Mouse (Mus musculus): Measurements from ENCODE around the gene Tnfrsf21. TPM values are rescaled to one million over a fixed set of nuclear protein-coding genes. Genes with fewer than 3 reads are reported as not detected.

Gene Tnfrsf21
- polyA plus RNA-seq, 1 experiment, result 2.6 TPM

- H3K79me2 ChIP-seq (ENCODE audit: control insufficient read depth, insufficient read depth), result no peaks in the 10 kb centered on the region
- H3ac ChIP-seq (ENCODE audit: control insufficient read depth, insufficient read length), result no peak overlapping the region
- TF ChIP-seq MYOD1 (IDR thresholded peaks at IDR 0.05; ENCODE audit: control insufficient read depth in 1 of 3, insufficient read length in 2 of 3, low read depth in 2 of 3) (no peak), POLR2AphosphoS2 (IDR thresholded peaks at IDR 0.05; ENCODE audit: insufficient read length, low read depth) (no peak), TCF3 (IDR thresholded peaks at IDR 0.05; ENCODE audit: insufficient read length, low read depth) (no peak), POLR2A (IDR thresholded peaks at IDR 0.05; ENCODE audit: insufficient read length, low read depth) (no peak), SRF (IDR thresholded peaks at IDR 0.05; ENCODE audit: control insufficient read depth, insufficient read length, low read depth) (no peak), E2F4 (IDR thresholded peaks at IDR 0.05; ENCODE audit: insufficient read depth) (no peak), MYOG (IDR thresholded peaks at IDR 0.05; ENCODE audit: control insufficient read depth in 1 of 3, insufficient read depth in 1 of 3, insufficient read length in 2 of 3, low read depth in 2 of 3) (no peak), USF1 (IDR thresholded peaks at IDR 0.05; ENCODE audit: low read depth) (no peak), REST (IDR thresholded peaks at IDR 0.05; ENCODE audit: insufficient read depth, insufficient read length) (no peak), MAX (IDR thresholded peaks at IDR 0.05; ENCODE audit: low read depth) (no peak), CEBPB (IDR thresholded peaks at IDR 0.05; ENCODE audit: insufficient read depth, poor library complexity, severe bottlenecking) (no peak), TCF12 (IDR thresholded peaks at IDR 0.05; ENCODE audit: insufficient read depth, poor library complexity, severe bottlenecking) (no peak)
- H3K4me3 ChIP-seq, result no peak overlapping the region
- H3K27me3 ChIP-seq (ENCODE audit: control insufficient read depth, insufficient read depth, insufficient read length), result no peaks in the 10 kb centered on the region
- H3K36me3 ChIP-seq (ENCODE audit: control insufficient read depth, insufficient read depth), result no peaks in the 10 kb centered on the region
- H3K4me2 ChIP-seq (ENCODE audit: low read depth), result no peak overlapping the region
Measured at GRCm38 (mm10) chr17:43097101-43097688, 80.8 kb downstream of the Tnfrsf21 start.

GRCm38 (mm10) chr17:43106108-43106507 is 89.8 kb downstream of the Tnfrsf21 start:
- TF ChIP-seq REST (IDR thresholded peaks at IDR 0.05; ENCODE audit: insufficient read depth, insufficient read length), result no peak
- no peak for TF ChIP-seq POLR2AphosphoS2 (IDR thresholded peaks at IDR 0.05; ENCODE audit: insufficient read length, low read depth)
- TF ChIP-seq TCF12 (IDR thresholded peaks at IDR 0.05; ENCODE audit: insufficient read depth, poor library complexity, severe bottlenecking), result no peak
- no peak for TF ChIP-seq MYOG (IDR thresholded peaks at IDR 0.05; ENCODE audit: control insufficient read depth in 1 of 3, insufficient read depth in 1 of 3, insufficient read length in 2 of 3, low read depth in 2 of 3)
- no peak for TF ChIP-seq MYOD1 (IDR thresholded peaks at IDR 0.05; ENCODE audit: control insufficient read depth in 1 of 3, insufficient read length in 2 of 3, low read depth in 2 of 3)
- H3K36me3 ChIP-seq (ENCODE audit: control insufficient read depth, insufficient read depth), result no peaks in the 10 kb centered on the region
- no peak overlapping the region for H3K4me2 ChIP-seq (ENCODE audit: low read depth)
- no peak overlapping the region for H3ac ChIP-seq (ENCODE audit: control insufficient read depth, insufficient read length)
- no peaks in the 10 kb centered on the region for H3K27me3 ChIP-seq (ENCODE audit: control insufficient read depth, insufficient read depth, insufficient read length)
- no peaks in the 10 kb centered on the region for H3K79me2 ChIP-seq (ENCODE audit: control insufficient read depth, insufficient read depth)
- H3K4me3 ChIP-seq, result no peak overlapping the region

DNA sequence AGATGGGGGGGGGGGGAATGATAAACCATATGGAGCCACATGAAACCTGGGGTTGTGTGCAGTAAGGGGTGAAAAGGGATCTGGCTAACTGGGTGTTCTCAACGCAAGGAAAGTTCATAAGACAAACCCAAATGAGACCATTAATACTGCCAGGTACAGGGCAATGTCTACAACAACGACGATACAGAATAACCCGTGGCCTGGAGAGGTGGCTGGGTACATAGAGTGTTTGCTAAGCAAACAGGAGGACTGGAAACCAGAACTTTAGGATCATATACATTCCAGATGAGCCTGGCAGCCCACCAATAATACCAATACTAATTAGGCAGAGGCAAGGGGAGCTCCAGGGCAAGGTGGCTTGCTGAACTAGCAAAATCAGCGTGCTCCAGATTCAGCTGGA is 91.0 kb downstream of the Tnfrsf21 start:
- Histone ChIP-seq H3K4me3 (no peak overlapping the region), H3K27me3 (ENCODE audit: control insufficient read depth, insufficient read depth, insufficient read length) (no peaks in the 10 kb centered on the region), H3K79me2 (ENCODE audit: control insufficient read depth, insufficient read depth) (no peaks in the 10 kb centered on the region), H3K4me2 (ENCODE audit: low read depth) (no peak overlapping the region), H3ac (ENCODE audit: control insufficient read depth, insufficient read length) (no peak overlapping the region), H3K36me3 (ENCODE audit: control insufficient read depth, insufficient read depth) (no peaks in the 10 kb centered on the region)
- TF ChIP-seq USF1 (IDR thresholded peaks at IDR 0.05; ENCODE audit: low read depth) (no peak), POLR2A (IDR thresholded peaks at IDR 0.05; ENCODE audit: insufficient read length, low read depth) (no peak), POLR2AphosphoS2 (IDR thresholded peaks at IDR 0.05; ENCODE audit: insufficient read length, low read depth) (no peak), E2F4 (IDR thresholded peaks at IDR 0.05; ENCODE audit: insufficient read depth) (no peak)

DNA sequence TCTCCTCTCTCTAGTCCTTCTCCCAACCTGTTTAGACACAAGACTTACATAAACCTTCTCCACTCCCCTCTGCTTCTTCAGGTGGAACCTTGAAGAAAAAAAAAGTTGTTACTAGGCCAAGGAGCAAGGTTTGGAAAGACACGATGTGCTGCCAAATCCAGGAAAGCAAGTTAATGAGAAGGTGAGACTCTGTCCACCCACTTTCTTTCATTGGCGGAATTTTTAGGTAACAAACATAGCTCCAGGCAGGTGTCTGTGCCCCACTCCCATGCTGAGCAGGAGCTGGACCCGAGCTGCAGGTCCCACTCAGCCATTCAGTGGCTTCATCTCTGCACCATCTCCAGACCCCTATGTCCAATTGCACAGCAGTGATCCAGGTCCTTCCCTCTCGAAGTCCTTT is 93.1 kb downstream of the Tnfrsf21 start:
- Histone ChIP-seq H3K27me3 (ENCODE audit: control insufficient read depth, insufficient read depth, insufficient read length) (no peaks in the 10 kb centered on the region), H3K4me2 (ENCODE audit: low read depth) (no peak overlapping the region), H3K36me3 (ENCODE audit: control insufficient read depth, insufficient read depth) (no peaks in the 10 kb centered on the region), H3ac (ENCODE audit: control insufficient read depth, insufficient read length) (no peak overlapping the region), H3K4me3 (no peak overlapping the region), H3K79me2 (ENCODE audit: control insufficient read depth, insufficient read depth) (no peaks in the 10 kb centered on the region)
- TF ChIP-seq MYOG (IDR thresholded peaks at IDR 0.05; ENCODE audit: control insufficient read depth in 1 of 3, insufficient read depth in 1 of 3, insufficient read length in 2 of 3, low read depth in 2 of 3) (no peak), TCF3 (IDR thresholded peaks at IDR 0.05; ENCODE audit: insufficient read length, low read depth) (no peak), MYOD1 (IDR thresholded peaks at IDR 0.05; ENCODE audit: control insufficient read depth in 1 of 3, insufficient read length in 2 of 3, low read depth in 2 of 3) (no peak), USF1 (IDR thresholded peaks at IDR 0.05; ENCODE audit: low read depth) (no peak), REST (IDR thresholded peaks at IDR 0.05; ENCODE audit: insufficient read depth, insufficient read length) (no peak), CEBPB (IDR thresholded peaks at IDR 0.05; ENCODE audit: insufficient read depth, poor library complexity, severe bottlenecking) (no peak), TCF12 (IDR thresholded peaks at IDR 0.05; ENCODE audit: insufficient read depth, poor library complexity, severe bottlenecking) (no peak), POLR2AphosphoS2 (IDR thresholded peaks at IDR 0.05; ENCODE audit: insufficient read length, low read depth) (no peak), SRF (IDR thresholded peaks at IDR 0.05; ENCODE audit: control insufficient read depth, insufficient read length, low read depth) (no peak), E2F4 (IDR thresholded peaks at IDR 0.05; ENCODE audit: insufficient read depth) (no peak), MAX (IDR thresholded peaks at IDR 0.05; ENCODE audit: low read depth) (no peak), POLR2A (IDR thresholded peaks at IDR 0.05; ENCODE audit: insufficient read length, low read depth) (no peak)

- Histone ChIP-seq H3K4me3 (no peak overlapping the region), H3K27me3 (ENCODE audit: control insufficient read depth, insufficient read depth, insufficient read length) (no peaks in the 10 kb centered on the region), H3K36me3 (ENCODE audit: control insufficient read depth, insufficient read depth) (no peaks in the 10 kb centered on the region), H3K79me2 (ENCODE audit: control insufficient read depth, insufficient read depth) (no peaks in the 10 kb centered on the region), H3K4me2 (ENCODE audit: low read depth) (no peak overlapping the region), H3ac (ENCODE audit: control insufficient read depth, insufficient read length) (no peak overlapping the region)
- TF ChIP-seq MYOD1 (IDR thresholded peaks at IDR 0.05; ENCODE audit: control insufficient read depth in 1 of 3, insufficient read length in 2 of 3, low read depth in 2 of 3) (no peak), REST (IDR thresholded peaks at IDR 0.05; ENCODE audit: insufficient read depth, insufficient read length) (no peak), POLR2AphosphoS2 (IDR thresholded peaks at IDR 0.05; ENCODE audit: insufficient read length, low read depth) (no peak), MYOG (IDR thresholded peaks at IDR 0.05; ENCODE audit: control insufficient read depth in 1 of 3, insufficient read depth in 1 of 3, insufficient read length in 2 of 3, low read depth in 2 of 3) (no peak)
Measured at GRCm38 (mm10) chr17:43110168-43110885, 94.0 kb downstream of the Tnfrsf21 start.

All from myocyte (in vitro differentiated cells).